Mouse (Mus musculus): ENCODE measurements around the gene Capn15.

DNA sequence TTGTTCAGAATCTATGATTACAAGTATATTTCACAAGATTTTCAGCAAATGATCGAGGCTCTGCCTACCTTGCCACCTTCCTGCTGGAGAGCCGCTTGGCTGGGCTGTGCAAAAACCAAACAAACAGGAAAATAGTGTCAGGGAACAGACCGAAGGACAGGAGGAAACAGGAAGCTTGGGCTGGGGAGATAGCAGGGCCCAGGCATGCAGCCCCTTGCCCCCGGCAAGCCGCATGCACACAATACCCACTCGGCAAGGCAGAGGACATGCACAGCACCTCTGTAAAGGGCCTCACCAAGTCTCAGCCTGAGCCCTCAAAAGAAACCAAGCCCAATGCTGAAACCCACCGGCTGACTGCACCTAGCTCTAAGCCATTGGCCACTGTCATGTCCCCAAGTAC, 23.2 kb upstream of the Capn15 start:
- TF ChIP-seq CTCF (conservative IDR thresholded peaks at IDR 0.05; ENCODE audit: low read length) (no peak), POU5F1 (IDR thresholded peaks at IDR 0.05; ENCODE audit: borderline replicate concordance, low read length) (no peak), NANOG (IDR thresholded peaks at IDR 0.05; ENCODE audit: borderline replicate concordance, low read length) (no peak)

All from E14TG2a.4 (cell line).